Mouse (Mus musculus): ENCODE measurements around the gene Syp. TPM values are rescaled to one million over a fixed set of nuclear protein-coding genes. Genes with fewer than 3 reads are reported as not detected.

Gene Syp
- polyA plus RNA-seq (2017; shearing (Covaris generic)): 0.80 TPM

GRCm38 (mm10) chrX:7638401-7639091, at the start of gene Syp:
Syp (plus strand) TSS chrX:7638471.

GRCm38 (mm10) chrX:7604879-7605574, 33.2 kb upstream of the Syp start, which contains the start of gene Ccdc22:
Ccdc22 (minus strand) TSS chrX:7605517.

GRCm38 (mm10) chrX:7606783-7607182, 31.5 kb upstream of the Syp start, which contains the start of gene Cacna1f:
Cacna1f (plus strand) TSS chrX:7607083.

GRCm38 (mm10) chrX:7657221-7657639, 19.0 kb downstream of the Syp start, which contains the start of gene Prickle3:
Prickle3 (plus strand) TSS chrX:7657260.

GRCm38 (mm10) chrX:7670921-7671623, 32.8 kb downstream of the Syp start, which contains the start of gene Plp2:
Plp2 (minus strand) TSS chrX:7671390.

GRCm38 (mm10) chrX:7680864-7681263, 42.6 kb downstream of the Syp start, which contains the start of gene Magix:
Magix (minus strand) TSS chrX:7681251.

GRCm38 (mm10) chrX:7696954-7697381, 58.7 kb downstream of the Syp start, which contains the start of gene Gpkow:
Gpkow (plus strand) TSS chrX:7697131.

Other genes starting within 250 kb of the Syp start
- 26.0 TPM for gene Foxp3, start 64.8 kb upstream of the Syp start, polyA plus RNA-seq (2017; shearing (Covaris generic))
- 8.8 TPM for gene Ppp1r3f, start 64.2 kb upstream of the Syp start, polyA plus RNA-seq (2017; shearing (Covaris generic))
- gene Ccdc22, start 33.0 kb upstream of the Syp start, polyA plus RNA-seq (2017; shearing (Covaris generic)): 42.1 TPM
- not detected for gene Cacna1f, start 31.4 kb upstream of the Syp start, polyA plus RNA-seq (2017; shearing (Covaris generic))
- 45.5 TPM for gene Prickle3, start 18.8 kb downstream of the Syp start, polyA plus RNA-seq (2017; shearing (Covaris generic))
- 35.6 TPM for gene Plp2, start 32.9 kb downstream of the Syp start, polyA plus RNA-seq (2017; shearing (Covaris generic))
- not detected for gene Magix, start 42.8 kb downstream of the Syp start, polyA plus RNA-seq (2017; shearing (Covaris generic))
- gene Gpkow, start 58.7 kb downstream of the Syp start, polyA plus RNA-seq (2017; shearing (Covaris generic)): 81.8 TPM
- 172 TPM for gene Wdr45, start 75.9 kb downstream of the Syp start, polyA plus RNA-seq (2017; shearing (Covaris generic))
- gene Gm45208, start 83.8 kb downstream of the Syp start, polyA plus RNA-seq (2017; shearing (Covaris generic)): not detected
- 19.5 TPM for gene Praf2, start 90.0 kb downstream of the Syp start, polyA plus RNA-seq (2017; shearing (Covaris generic))
- not detected for gene Ccdc120, start 112.4 kb downstream of the Syp start, polyA plus RNA-seq (2017; shearing (Covaris generic))
- 42.5 TPM for gene Tfe3, start 124.1 kb downstream of the Syp start, polyA plus RNA-seq (2017; shearing (Covaris generic))
- 145 TPM for gene Gripap1, start 151.3 kb downstream of the Syp start, polyA plus RNA-seq (2017; shearing (Covaris generic))
- gene Kcnd1, start 183.8 kb downstream of the Syp start, polyA plus RNA-seq (2017; shearing (Covaris generic)): 0.26 TPM
- gene Otud5, start 202.9 kb downstream of the Syp start, polyA plus RNA-seq (2017; shearing (Covaris generic)): 239 TPM
- gene Pim2, start 239.8 kb downstream of the Syp start, polyA plus RNA-seq (2017; shearing (Covaris generic)): 165 TPM
- gene Slc35a2, start 245.6 kb downstream of the Syp start, polyA plus RNA-seq (2017; shearing (Covaris generic)): 35.6 TPM